ENCODE assay signal across 10 mouse cellular contexts in the genomic region with DNA sequence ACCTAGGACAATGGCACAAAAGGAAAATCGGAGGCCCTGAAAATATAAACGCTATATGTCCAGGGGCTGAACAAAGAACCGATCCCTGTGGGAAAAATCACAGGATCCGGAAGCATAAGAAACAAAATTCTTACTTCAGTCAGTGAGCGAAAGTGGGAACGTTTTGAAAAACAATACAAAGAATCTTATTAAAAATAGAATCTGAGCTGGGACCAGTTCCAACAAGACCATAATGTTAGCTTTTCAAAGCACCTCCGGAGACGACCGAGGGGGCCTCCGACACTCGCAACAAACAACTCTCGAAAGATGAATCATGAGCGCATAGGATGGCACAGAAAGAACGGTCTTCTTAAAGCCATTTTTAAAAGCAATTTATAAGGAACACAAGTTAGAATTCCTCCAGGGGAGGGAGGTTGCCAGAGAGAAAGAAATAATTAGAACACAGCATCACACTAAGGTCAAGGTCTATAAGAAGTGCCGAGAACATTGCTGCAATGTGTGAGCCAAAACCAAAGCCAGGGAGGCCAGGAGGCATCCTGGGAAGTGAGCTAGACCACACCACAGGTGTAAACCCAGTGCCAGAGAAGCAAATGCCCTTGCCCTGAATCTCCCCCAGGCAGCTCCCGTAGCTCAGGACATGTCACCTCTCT. TPM values are rescaled to one million over a fixed set of nuclear protein-coding genes. Genes with fewer than 3 reads are reported as not detected.
DNase-seq lines count a peak whose midpoint lies in the region; ATAC-seq and TF ChIP-seq lines count a peak whose summit lies in the region.
"Had no signal": no experiment of that assay in that cellular context is flagged by ENCODE, and none has a peak within 500 bp of the region (broad histone marks: within the 10 kb centered on the region; RNA-seq: fewer than 3 reads in every experiment).

No protein-coding gene starts in this region.

- 0 out of 2 replicates have a peak overlapping the region, but pooled peaks have one; percentile 23 for H3K27ac ChIP-seq in embryonic facial prominence, embryonic 12.5 days
- no peak overlapping the region for H3K27ac ChIP-seq in embryonic facial prominence, embryonic 10.5 days (replicated peaks)
- H3K27ac ChIP-seq in intestine, embryonic 15.5 days = 0 out of 2 replicates have a peak overlapping the region, but pooled peaks have one; percentile 2
- no peak overlapping the region for H3K27ac ChIP-seq in intestine, embryonic 16.5 days (ENCODE audit: low read length)
- H3K27ac ChIP-seq in testis, adult 2 months (ENCODE audit: control insufficient read depth, insufficient read depth, low read depth, low read length) = peak overlapping the region; percentile 35; the same call in 1 of the 2 replicates
- H3K27ac ChIP-seq in midbrain, embryonic 14.5 days (replicated peaks; ENCODE audit: low read depth, low read length) = no peak overlapping the region
- no peak overlapping the region for H3K27ac ChIP-seq in neural tube, embryonic 15.5 days (replicated peaks)

- no peak overlapping the region for H3K4me2 ChIP-seq in embryonic facial prominence, embryonic 12.5 days (replicated peaks)
- H3K4me2 ChIP-seq in intestine, embryonic 15.5 days (replicated peaks) = no peak overlapping the region
- H3K4me2 ChIP-seq in intestine, embryonic 16.5 days (ENCODE audit: low read depth, low read length) = no peak overlapping the region
- no peak overlapping the region for H3K4me2 ChIP-seq in midbrain, embryonic 14.5 days (ENCODE audit: low read length)
- H3K4me2 ChIP-seq in neural tube, embryonic 15.5 days = no peak overlapping the region

- H3K27me3 ChIP-seq in embryonic facial prominence, embryonic 12.5 days = no peaks in the 10 kb centered on the region
- no peaks in the 10 kb centered on the region for H3K27me3 ChIP-seq in embryonic facial prominence, embryonic 10.5 days (replicated peaks; ENCODE audit: low read depth, poor library complexity, severe bottlenecking)
- H3K27me3 ChIP-seq in intestine, embryonic 15.5 days (replicated peaks) = no peaks in the 10 kb centered on the region
- H3K27me3 ChIP-seq in intestine, embryonic 16.5 days (replicated peaks; ENCODE audit: control insufficient read depth, insufficient read depth, low read length) = no peaks in the 10 kb centered on the region
- no peaks in the 10 kb centered on the region for H3K27me3 ChIP-seq in testis, adult 2 months (ENCODE audit: control insufficient read depth, insufficient read depth, low read length)
- H3K27me3 ChIP-seq in midbrain, embryonic 14.5 days (ENCODE audit: control insufficient read depth, insufficient read depth, low read length) = no peaks in the 10 kb centered on the region
- no peaks in the 10 kb centered on the region for H3K27me3 ChIP-seq in neural tube, embryonic 15.5 days (replicated peaks)

- H3K4me1 ChIP-seq in embryonic facial prominence, embryonic 12.5 days = peaks cover 29% of the 10 kb centered on the region
- H3K4me1 ChIP-seq in embryonic facial prominence, embryonic 10.5 days = peaks cover 35% of the 10 kb centered on the region
- H3K4me1 ChIP-seq in intestine, embryonic 15.5 days (replicated peaks) = peaks cover 10% of the 10 kb centered on the region
- H3K4me1 ChIP-seq in intestine, embryonic 16.5 days (ENCODE audit: control insufficient read depth, insufficient read depth, low read length) = peaks cover 13% of the 10 kb centered on the region
- H3K4me1 ChIP-seq in testis, adult 2 months (ENCODE audit: control insufficient read depth, insufficient read depth, low read length) = peaks cover 8% of the 10 kb centered on the region
- peaks cover 7% of the 10 kb centered on the region; the same call in 1 of the 2 replicates for H3K4me1 ChIP-seq in midbrain, embryonic 14.5 days (ENCODE audit: control insufficient read depth, insufficient read depth, low read length)
- peaks cover 31% of the 10 kb centered on the region for H3K4me1 ChIP-seq in neural tube, embryonic 15.5 days

- no peak for ATAC-seq in embryonic facial prominence, embryonic 12.5 days (ENCODE audit: insufficient number of reproducible peaks, insufficient read depth, low FRiP score, low TSS enrichment)
- ATAC-seq in intestine, embryonic 15.5 days = no peak
- no peak for ATAC-seq in intestine, embryonic 16.5 days
- ATAC-seq in midbrain, embryonic 14.5 days (ENCODE audit: low FRiP score, low TSS enrichment) = no peak
- ATAC-seq in neural tube, embryonic 15.5 days (ENCODE audit: low FRiP score) = no peak

- H3K36me3 ChIP-seq in embryonic facial prominence, embryonic 12.5 days = peaks cover 12% of the 10 kb centered on the region; the same call in 1 of the 2 replicates
- H3K36me3 ChIP-seq in embryonic facial prominence, embryonic 10.5 days (replicated peaks) = peaks cover 48% of the 10 kb centered on the region
- H3K36me3 ChIP-seq in intestine, embryonic 15.5 days = no peaks in the 10 kb centered on the region
- H3K36me3 ChIP-seq in intestine, embryonic 16.5 days (ENCODE audit: control insufficient read depth, insufficient read depth, low read length) = no peaks in the 10 kb centered on the region
- no peaks in the 10 kb centered on the region for H3K36me3 ChIP-seq in testis, adult 2 months (ENCODE audit: control insufficient read depth, insufficient read depth, low read length)
- H3K36me3 ChIP-seq in midbrain, embryonic 14.5 days (ENCODE audit: control insufficient read depth, insufficient read depth, low read length) = 0 out of 2 replicates have a peak, but pooled peaks cover 4% of the 10 kb centered on the region
- H3K36me3 ChIP-seq in neural tube, embryonic 15.5 days = 0 out of 2 replicates have a peak, but pooled peaks cover 3% of the 10 kb centered on the region

- no peak overlapping the region for H3K9ac ChIP-seq in embryonic facial prominence, embryonic 12.5 days
- H3K9ac ChIP-seq in intestine, embryonic 15.5 days = no peak overlapping the region
- no peak overlapping the region for H3K9ac ChIP-seq in intestine, embryonic 16.5 days (ENCODE audit: low read depth, low read length)
- no peak overlapping the region for H3K9ac ChIP-seq in midbrain, embryonic 14.5 days (replicated peaks; ENCODE audit: low read length)
- no peak overlapping the region for H3K9ac ChIP-seq in neural tube, embryonic 15.5 days (replicated peaks)

- TF ChIP-seq POLR2A in testis, adult 2 months (IDR thresholded peaks at IDR 0.05; ENCODE audit: control insufficient read depth, low read depth, low read length) = no peak

- H3K4me3 ChIP-seq in embryonic facial prominence, embryonic 12.5 days = no peak overlapping the region
- H3K4me3 ChIP-seq in embryonic facial prominence, embryonic 10.5 days = no peak overlapping the region
- H3K4me3 ChIP-seq in intestine, embryonic 15.5 days (replicated peaks) = no peak overlapping the region
- H3K4me3 ChIP-seq in intestine, embryonic 16.5 days (ENCODE audit: low read length) = no peak overlapping the region
- H3K4me3 ChIP-seq in testis, adult 2 months (ENCODE audit: control insufficient read depth, low read depth, low read length) = no peak overlapping the region
- no peak overlapping the region for H3K4me3 ChIP-seq in midbrain, embryonic 14.5 days (replicated peaks; ENCODE audit: low read depth, low read length)
- H3K4me3 ChIP-seq in neural tube, embryonic 15.5 days (replicated peaks) = no peak overlapping the region

- DNase-seq in embryonic facial prominence, embryonic 10.5 days (ENCODE audit: low spot score) = no peak
- no peak for DNase-seq in testis, postnatal 10 days (ENCODE audit: low spot score)
- DNase-seq in midbrain, embryonic 14.5 days = no peak
- DNase-seq: kidney, postnatal 4 days; right cerebral cortex, postnatal 4 days had no signal

- WGBS in embryonic facial prominence, embryonic 12.5 days = 86% methylated on average over 16 of the region's 16 CpGs
- WGBS in embryonic facial prominence, embryonic 10.5 days = 95% methylated on average over 16 of the region's 16 CpGs
- WGBS in intestine, embryonic 15.5 days = 65% methylated on average over 16 of the region's 16 CpGs
- 70% methylated on average over 16 of the region's 16 CpGs for WGBS in intestine, embryonic 16.5 days
- 87% methylated on average over 16 of the region's 16 CpGs for whole genome bisulfite sequencing in midbrain, embryonic 14.5 days
- 71% methylated on average over 16 of the region's 16 CpGs for WGBS in neural tube, embryonic 15.5 days

- H3K9me3 ChIP-seq in embryonic facial prominence, embryonic 12.5 days = no peaks in the 10 kb centered on the region
- no peaks in the 10 kb centered on the region for H3K9me3 ChIP-seq in embryonic facial prominence, embryonic 10.5 days
- no peaks in the 10 kb centered on the region for H3K9me3 ChIP-seq in intestine, embryonic 15.5 days
- 0 out of 2 replicates have a peak, but pooled peaks cover 2% of the 10 kb centered on the region for H3K9me3 ChIP-seq in intestine, embryonic 16.5 days (ENCODE audit: control insufficient read depth, low read length)
- H3K9me3 ChIP-seq in midbrain, embryonic 14.5 days (ENCODE audit: control insufficient read depth, low read length) = no peaks in the 10 kb centered on the region
- no peaks in the 10 kb centered on the region for H3K9me3 ChIP-seq in neural tube, embryonic 15.5 days (replicated peaks)

- no peak for TF ChIP-seq CTCF in testis, adult 2 months (IDR thresholded peaks at IDR 0.05; ENCODE audit: control insufficient read depth, insufficient read depth, insufficient replicate concordance, low read depth, low read length)

RNA-seq across cellular contexts. Expression of a gene that starts 19.3 kb away (rescaled TPM):
- 44.0 and 45.9 TPM in 2 replicates for polyA plus RNA-seq in embryonic facial prominence, embryonic 12.5 days (2016; fragmentation: Nextera tagmentation; extraction: Ambion mirVana)
- polyA plus RNA-seq in embryonic facial prominence, embryonic 10.5 days (2016; fragmentation: Nextera tagmentation; extraction: Ambion mirVana) = 41.6 and 43.2 TPM in 2 replicates
- polyA plus RNA-seq in intestine, embryonic 15.5 days (2015; fragmentation: Nextera tagmentation; extraction: Ambion mirVana) = 18.7 and 22.9 TPM in 2 replicates
- polyA plus RNA-seq in intestine, embryonic 16.5 days (2015; fragmentation: Nextera tagmentation; extraction: Ambion mirVana) = 16.5 and 16.7 TPM in 2 replicates
- polyA plus RNA-seq in testis, adult 2 months (2012; rRNA removed) = 20.4 and 24.7 TPM in 2 replicates
- 39.5 and 49.4 TPM in 2 replicates for polyA plus RNA-seq in midbrain, embryonic 14.5 days (2014; fragmentation: Nextera tagmentation; extraction: Ambion mirVana)
- polyA plus RNA-seq in neural tube, embryonic 15.5 days (2015; fragmentation: Nextera tagmentation; extraction: Ambion mirVana) = 27.8 and 29.9 TPM in 2 replicates

Comparison
In these comparisons a context has a peak if more than half of its experiments do, and no peak if none do; other contexts are left out.
1. H3K27ac ChIP-seq: peak in embryonic facial prominence, embryonic 12.5 days (single experiment), intestine, embryonic 15.5 days (single experiment) and testis, adult 2 months (single experiment); none in embryonic facial prominence, embryonic 10.5 days (single experiment), intestine, embryonic 16.5 days (single experiment), midbrain, embryonic 14.5 days (single experiment) and neural tube, embryonic 15.5 days (single experiment).